Mouse (Mus musculus) kidney, embryonic 15.5 days (tissue): ENCODE results near the gene Gm45713. TPM values are rescaled to one million over a fixed set of nuclear protein-coding genes. Genes with fewer than 3 reads are reported as not detected.
"Not testable (repeated sequence)": the region's sequence is repeated elsewhere in the genome, so short reads cannot be mapped to it uniquely, and the experiment has no call there.

Experiments
- ATAC-seq: fragments of 200-750 bp; cut with Nextera tagmentation; replicated peaks from 2 replicates; pipeline ENCODE4 v1.8.0; 2017; ENCODE audit warnings: moderate TSS enrichment; ENCODE audit not compliant: low FRiP score
- H3K27ac ChIP-seq: fragments of 300-500 bp; sonication (generic); 2 replicates; pipeline ENCODE4 v1.5.1; 2015; ENCODE audit warnings: mild to moderate bottlenecking, inconsistent platforms
- H3K27me3 ChIP-seq: fragments of 300-500 bp; sonication (generic); 2 replicates; pipeline ENCODE4 v1.6.1; 2015; ENCODE audit warnings: inconsistent platforms
- H3K36me3 ChIP-seq: fragments of 300-500 bp; sonication (generic); 2 replicates; pipeline ENCODE4 v1.6.1; 2015; ENCODE audit warnings: inconsistent platforms
- H3K4me1 ChIP-seq: fragments of 300-500 bp; sonication (generic); 2 replicates; pipeline ENCODE4 v1.6.1; 2015; ENCODE audit warnings: inconsistent platforms
- H3K4me2 ChIP-seq: fragments of 300-500 bp; sonication (generic); 2 replicates; pipeline ENCODE4 v1.6.1; 2015; ENCODE audit warnings: moderate library complexity, mild to moderate bottlenecking, inconsistent platforms
- H3K4me3 ChIP-seq: fragments of 300-500 bp; sonication (generic); replicated peaks from 2 replicates; pipeline ENCODE4 v1.5.1; 2015; ENCODE audit warnings: mild to moderate bottlenecking, inconsistent platforms
- H3K9ac ChIP-seq: fragments of 300-500 bp; sonication (generic); 2 replicates; pipeline ENCODE4 v1.6.1; 2015; ENCODE audit warnings: mild to moderate bottlenecking, inconsistent platforms
- H3K9me3 ChIP-seq: fragments of 300-500 bp; sonication (generic); replicated peaks from 2 replicates; pipeline ENCODE4 v1.6.1; 2016; ENCODE audit warnings: inconsistent platforms
- WGBS: fragments of 180-500 bp; shearing (Covaris S2); methylation state at CpG from one replicate; pipeline ENCODE4 v1.1.7; 2015; ENCODE audit warnings: mixed read lengths; 5-methylcytosine and 5-hydroxymethylcytosine counted together
- polyA plus RNA-seq: library from polyadenylated mRNA; unstranded; fragments of >200 nt; fragmentation: Nextera tagmentation; extraction: Ambion mirVana; gene quantifications from 2 replicates; pipeline ENCODE4 v1.2.1, GENCODE M21; 2015

Gene Gm45713
- polyA plus RNA-seq, 1 experiment from 2014 or later, result not detected

GRCm38 (mm10) chr7:45119780-45120709, 16.0 kb downstream of the Gm45713 start:
- H3K27ac ChIP-seq, result peak overlapping the region; percentile 60; the same call in 1 of the 2 replicates
- WGBS, result 77% methylated on average over 5 of the region's 5 CpGs
- no peaks in the 10 kb centered on the region for H3K9me3 ChIP-seq
- H3K4me3 ChIP-seq, result no peak overlapping the region
- peaks cover 40% of the 10 kb centered on the region for H3K4me1 ChIP-seq
- no peak for ATAC-seq
- peaks cover 50% of the 10 kb centered on the region for H3K36me3 ChIP-seq
- H3K9ac ChIP-seq, result 0 out of 2 replicates have a peak overlapping the region, but pooled peaks have one; percentile 18
- H3K27me3 ChIP-seq, result no peaks in the 10 kb centered on the region
- H3K4me2 ChIP-seq, result no peak overlapping the region

GRCm38 (mm10) chr7:45118336-45118735, 17.7 kb downstream of the Gm45713 start:
- Histone ChIP-seq H3K9ac (no peak overlapping the region), H3K27ac (peak overlapping the region; percentile 47), H3K36me3 (peaks cover 46% of the 10 kb centered on the region), H3K4me3 (no peak overlapping the region), H3K4me2 (no peak overlapping the region), H3K27me3 (no peaks in the 10 kb centered on the region), H3K9me3 (no peaks in the 10 kb centered on the region), H3K4me1 (peaks cover 33% of the 10 kb centered on the region)
- no peak for ATAC-seq
- WGBS, result 79% methylated on average over 6 of the region's 6 CpGs

- H3K9me3 ChIP-seq, result no peaks in the 10 kb centered on the region
- WGBS, result 67% methylated on average over 8 of the region's 8 CpGs
Measured at GRCm38 (mm10) chr7:45117566-45117965, 18.5 kb downstream of the Gm45713 start.

GRCm38 (mm10) chr7:45113476-45113875, 22.6 kb downstream of the Gm45713 start:
- no peak overlapping the region for H3K9ac ChIP-seq
- no peak for ATAC-seq
- H3K4me3 ChIP-seq, result no peak overlapping the region
- no peak overlapping the region for H3K27ac ChIP-seq
- WGBS, result 72% methylated on average over 2 of the region's 2 CpGs
- no peaks in the 10 kb centered on the region for H3K9me3 ChIP-seq
- no peak overlapping the region for H3K4me2 ChIP-seq
- H3K36me3 ChIP-seq, result no peaks in the 10 kb centered on the region; the same call in 1 of the 2 replicates
- H3K4me1 ChIP-seq, result peaks cover 11% of the 10 kb centered on the region
- no peaks in the 10 kb centered on the region for H3K27me3 ChIP-seq

More at GRCm38 (mm10) chr7:45117566-45117965, 18.5 kb downstream of the Gm45713 start:
- peaks cover 39% of the 10 kb centered on the region for H3K36me3 ChIP-seq
- H3K9ac ChIP-seq, result no peak overlapping the region
- H3K4me3 ChIP-seq, result no peak overlapping the region
- no peak for ATAC-seq
- peak overlapping the region; percentile 47 for H3K27ac ChIP-seq
- peaks cover 26% of the 10 kb centered on the region for H3K4me1 ChIP-seq
- H3K4me2 ChIP-seq, result no peak overlapping the region
- H3K27me3 ChIP-seq, result no peaks in the 10 kb centered on the region

- H3K4me3 ChIP-seq, result no peak overlapping the region
- H3K27me3 ChIP-seq, result no peaks in the 10 kb centered on the region
- H3K9ac ChIP-seq, result no peak overlapping the region
- 33% methylated on average over 3 of the region's 3 CpGs for WGBS
- no peak overlapping the region for H3K4me2 ChIP-seq
- no peaks in the 10 kb centered on the region for H3K9me3 ChIP-seq
- no peak overlapping the region for H3K27ac ChIP-seq
- no peaks in the 10 kb centered on the region for H3K36me3 ChIP-seq
- H3K4me1 ChIP-seq, result peaks cover 6% of the 10 kb centered on the region
- ATAC-seq, result no peak
Measured at GRCm38 (mm10) chr7:45112529-45112928, 23.5 kb downstream of the Gm45713 start.

GRCm38 (mm10) chr7:45111940-45112339, 24.1 kb downstream of the Gm45713 start:
- H3K9ac ChIP-seq, result no peak overlapping the region
- H3K9me3 ChIP-seq, result no peaks in the 10 kb centered on the region
- WGBS, result 60% methylated on average over 2 of the region's 2 CpGs
- H3K4me2 ChIP-seq, result no peak overlapping the region
- H3K36me3 ChIP-seq, result no peaks in the 10 kb centered on the region
- no peak overlapping the region for H3K4me3 ChIP-seq
- no peaks in the 10 kb centered on the region for H3K27me3 ChIP-seq
- no peak for ATAC-seq
- peaks cover under 1% of the 10 kb centered on the region; the same call in 1 of the 2 replicates for H3K4me1 ChIP-seq
- H3K27ac ChIP-seq, result no peak overlapping the region

- not testable (repeated sequence) for H3K4me1 ChIP-seq, H3K9me3 ChIP-seq, H3K4me3 ChIP-seq, H3K27ac ChIP-seq, H3K36me3 ChIP-seq, H3K4me2 ChIP-seq, H3K9ac ChIP-seq, H3K27me3 ChIP-seq, ATAC-seq
- 92% methylated on average over 4 of the region's 4 CpGs for WGBS
Measured at GRCm38 (mm10) chr7:45110089-45110488, 25.9 kb downstream of the Gm45713 start.

GRCm38 (mm10) chr7:45107052-45107645, 28.9 kb downstream of the Gm45713 start:
- peaks cover 32% of the 10 kb centered on the region for H3K4me1 ChIP-seq
- no peak for ATAC-seq
- no peak overlapping the region for H3K9ac ChIP-seq
- WGBS, result 71% methylated on average over 5 of the region's 5 CpGs
- H3K36me3 ChIP-seq, result no peaks in the 10 kb centered on the region
- H3K9me3 ChIP-seq, result no peaks in the 10 kb centered on the region
- H3K4me2 ChIP-seq, result no peak overlapping the region
- no peak overlapping the region for H3K27ac ChIP-seq
- H3K27me3 ChIP-seq, result no peaks in the 10 kb centered on the region
- no peak overlapping the region for H3K4me3 ChIP-seq

- Histone ChIP-seq H3K36me3 (no peaks in the 10 kb centered on the region), H3K27me3 (no peaks in the 10 kb centered on the region), H3K27ac (no peak overlapping the region), H3K4me3 (no peak overlapping the region), H3K4me1 (peaks cover 38% of the 10 kb centered on the region), H3K9me3 (no peaks in the 10 kb centered on the region), H3K4me2 (no peak overlapping the region), H3K9ac (no peak overlapping the region)
- no peak for ATAC-seq
- 60% methylated on average over 6 of the region's 6 CpGs for WGBS
Measured at GRCm38 (mm10) chr7:45106441-45106840, 29.6 kb downstream of the Gm45713 start.

- WGBS, result 61% methylated on average over 8 of the region's 8 CpGs
- Histone ChIP-seq H3K9ac (no peak overlapping the region), H3K9me3 (no peaks in the 10 kb centered on the region), H3K36me3 (no peaks in the 10 kb centered on the region), H3K4me3 (no peak overlapping the region), H3K4me2 (no peak overlapping the region), H3K27ac (no peak overlapping the region; the same call in 1 of the 2 replicates), H3K4me1 (peaks cover 38% of the 10 kb centered on the region), H3K27me3 (no peaks in the 10 kb centered on the region)
- no peak for ATAC-seq
Measured at GRCm38 (mm10) chr7:45105491-45105890, 30.5 kb downstream of the Gm45713 start.

GRCm38 (mm10) chr7:45104941-45105340, 31.1 kb downstream of the Gm45713 start:
- Histone ChIP-seq H3K27me3 (no peaks in the 10 kb centered on the region), H3K4me3 (no peak overlapping the region), H3K4me2 (no peak overlapping the region), H3K9me3 (no peaks in the 10 kb centered on the region), H3K27ac (no peak overlapping the region), H3K9ac (no peak overlapping the region), H3K4me1 (peaks cover 38% of the 10 kb centered on the region), H3K36me3 (no peaks in the 10 kb centered on the region)
- ATAC-seq, result no peak
- WGBS, result 77% methylated on average over 5 of the region's 5 CpGs

GRCm38 (mm10) chr7:45103652-45104180, 32.3 kb downstream of the Gm45713 start, which contains the start of gene Fcgrt:
Fcgrt (minus strand) TSS chr7:45103851.
- H3K36me3 ChIP-seq, result peaks cover 4% of the 10 kb centered on the region; the same call in 1 of the 2 replicates
- no peaks in the 10 kb centered on the region for H3K27me3 ChIP-seq
- H3K9me3 ChIP-seq, result no peaks in the 10 kb centered on the region
- peak within 1 kb of the TSS; percentile 60 for H3K4me2 ChIP-seq
- H3K9ac ChIP-seq, result peak within 1 kb of the TSS; percentile 45
- WGBS, result 9% methylated on average over 7 of the region's 7 CpGs
- peak; percentile 96 for ATAC-seq
- peak within 1 kb of the TSS; percentile 43 for H3K4me3 ChIP-seq
- H3K27ac ChIP-seq, result peak within 1 kb of the TSS; percentile 95
- peaks cover 38% of the 10 kb centered on the region for H3K4me1 ChIP-seq
